Mouse (Mus musculus) lung, adult 2 months (tissue): ENCODE measurements at regions not wholly inside any gene's neighbourhood (a gene's known extent, or its start where the extent isn't known, plus 50 kb on each side); places are given as distances from the start of the nearest gene placed in this dataset.

ENCODE experiments used
- CTCF ChIP-seq: fragments of 200-500 bp; IDR thresholded peaks from 2 replicates; pipeline ENCODE4 v1.5.1; 2011; ENCODE audit warnings: mild to moderate bottlenecking, low read length, control low read depth; ENCODE audit not compliant: insufficient read depth
- POLR2A ChIP-seq: fragments of 200-500 bp; IDR thresholded peaks from 2 replicates; pipeline ENCODE4 v1.6.1; 2011; ENCODE audit warnings: low read depth, mild to moderate bottlenecking, control low read depth, low read length, borderline replicate concordance; ENCODE audit errors: extremely low read depth

DNA sequence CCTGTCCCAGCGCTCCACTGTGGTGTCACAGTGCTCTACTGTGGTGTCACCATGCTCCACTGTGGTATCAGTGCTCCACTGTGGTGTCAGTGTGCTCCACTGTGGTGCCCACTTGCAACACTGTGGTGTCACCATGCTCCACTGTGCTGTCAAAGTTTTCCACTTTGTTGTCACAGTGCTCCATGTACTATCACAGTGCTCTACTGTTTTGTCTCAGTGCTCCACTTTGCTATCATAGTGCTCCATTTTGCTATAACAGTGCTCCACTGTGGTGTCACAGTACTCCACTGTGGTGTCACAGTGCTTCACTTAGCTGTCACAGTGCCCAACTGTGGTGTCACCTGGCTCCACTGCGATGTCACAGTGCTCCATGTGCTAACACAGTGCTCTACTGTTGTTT, 72.0 kb upstream of the Trpm1 start:
- TF ChIP-seq CTCF: no peak
- no peak for TF ChIP-seq POLR2A
